8 mouse cellular contexts compared by ENCODE assay signal in the genomic region with DNA sequence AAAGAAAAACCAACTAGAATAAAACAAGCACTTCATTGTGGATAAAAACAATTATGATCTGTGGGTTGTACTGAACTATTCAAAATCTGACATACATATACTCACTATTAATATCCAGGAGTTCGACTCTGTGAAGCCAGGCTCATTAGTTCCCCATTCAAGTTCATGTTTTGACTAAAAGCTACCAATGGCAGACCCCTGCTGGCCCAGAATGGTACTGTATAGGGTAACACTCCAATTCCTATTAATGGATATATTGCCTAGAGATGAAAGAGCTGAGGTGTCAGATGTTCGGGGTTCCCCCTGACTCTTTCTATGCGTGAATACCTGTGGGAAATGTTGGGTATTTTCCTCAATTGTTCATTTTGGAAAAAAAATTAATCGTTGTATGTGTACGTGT.
DNase-seq lines count a peak whose midpoint lies in the region; ATAC-seq lines count a peak whose summit lies in the region.

No protein-coding gene starts in this region.

- ATAC-seq in hindbrain, embryonic 16.5 days: 0 out of 2 replicates have a peak, but pooled peaks have one; percentile 46
- peak; percentile 81 for ATAC-seq in monocyte, adult 5-6 weeks (replicated peaks; ENCODE audit: insufficient number of reproducible peaks, low FRiP score, low TSS enrichment, poor library complexity, severe bottlenecking)

- no peak overlapping the region for H3K4me2 ChIP-seq in hindbrain, embryonic 16.5 days (ENCODE audit: low read length)

- peaks cover 19% of the 10 kb centered on the region for H3K4me1 ChIP-seq in embryonic facial prominence, embryonic 10.5 days
- no peaks in the 10 kb centered on the region; the same call in 1 of the 2 replicates for H3K4me1 ChIP-seq in hindbrain, embryonic 16.5 days (ENCODE audit: control insufficient read depth, insufficient read depth, low read depth, low read length)

- H3K4me3 ChIP-seq in embryonic facial prominence, embryonic 10.5 days: no peak overlapping the region
- H3K4me3 ChIP-seq in hindbrain, embryonic 16.5 days (ENCODE audit: low read length): no peak overlapping the region

- whole genome bisulfite sequencing in embryonic facial prominence, embryonic 10.5 days: 62% methylated on average over 5 of the region's 5 CpGs
- WGBS in hindbrain, embryonic 16.5 days: 59% methylated on average over 5 of the region's 5 CpGs

- no peak overlapping the region for H3K9ac ChIP-seq in hindbrain, embryonic 16.5 days (ENCODE audit: low read depth, low read length)

- H3K9me3 ChIP-seq in embryonic facial prominence, embryonic 10.5 days: no peaks in the 10 kb centered on the region
- no peaks in the 10 kb centered on the region for H3K9me3 ChIP-seq in hindbrain, embryonic 16.5 days (ENCODE audit: control insufficient read depth, low read length)

- H3K36me3 ChIP-seq in embryonic facial prominence, embryonic 10.5 days (replicated peaks): no peaks in the 10 kb centered on the region
- H3K36me3 ChIP-seq in hindbrain, embryonic 16.5 days (ENCODE audit: control insufficient read depth, insufficient read depth, low read length): no peaks in the 10 kb centered on the region

- peak; percentile 16 for DNase-seq in ovary, postnatal 10 days (ENCODE audit: low spot score)
- no peak for DNase-seq in ovary, adult 18-20 months (ENCODE audit: low spot score)
- DNase-seq in adrenal gland, adult 8-10 months: peak; percentile 29
- peak; percentile 52 for DNase-seq in embryonic facial prominence, embryonic 10.5 days (ENCODE audit: low spot score)
- peak; percentile 43 to 46 for DNase-seq in left cerebral cortex, postnatal 25 days (ENCODE audit: low spot score in 2 of 2)
- DNase-seq in thymus, postnatal 0 days (ENCODE audit: low spot score): peak; percentile 69

- H3K27ac ChIP-seq in embryonic facial prominence, embryonic 10.5 days (replicated peaks): no peak overlapping the region
- no peak overlapping the region for H3K27ac ChIP-seq in hindbrain, embryonic 16.5 days (ENCODE audit: low read depth, low read length)

- H3K27me3 ChIP-seq in embryonic facial prominence, embryonic 10.5 days (replicated peaks; ENCODE audit: low read depth, poor library complexity, severe bottlenecking): no peaks in the 10 kb centered on the region
- no peaks in the 10 kb centered on the region for H3K27me3 ChIP-seq in hindbrain, embryonic 16.5 days (replicated peaks; ENCODE audit: control insufficient read depth, insufficient read depth, low read length)

- intact Hi-C loops in left cerebral cortex, postnatal 25 days (cut with DNase I): loop anchor here (5.0 kb wide), 1 partner anchor 208 kb away; no protein-coding TSS in a partner anchor
